Mouse (Mus musculus): ENCODE measurements around the gene Stmn1. TPM values are rescaled to one million over a fixed set of nuclear protein-coding genes. Genes with fewer than 3 reads are reported as not detected.

Gene Stmn1
- polyA plus RNA-seq, 1 experiment from 2014 or later: 7,875 TPM

GRCm38 (mm10) chr4:134478031-134478430 is 9.9 kb downstream of the Stmn1 start:
- WGBS: 4% methylated on average over 9 of the region's 9 CpGs

GRCm38 (mm10) chr4:134479839-134480238 is 11.7 kb downstream of the Stmn1 start:
- no peak overlapping the region for H3K4me3 ChIP-seq
- peaks cover 23% of the 10 kb centered on the region for H3K4me1 ChIP-seq
- H3K9me3 ChIP-seq: no peaks in the 10 kb centered on the region
- no peak overlapping the region for H3K4me2 ChIP-seq (replicated peaks)
- H3K27ac ChIP-seq (replicated peaks): no peak overlapping the region
- peaks cover 20% of the 10 kb centered on the region for H3K36me3 ChIP-seq
- no peaks in the 10 kb centered on the region for H3K27me3 ChIP-seq
- WGBS: 83% methylated on average over 4 of the region's 4 CpGs
- no peak for ATAC-seq (replicated peaks)
- H3K9ac ChIP-seq (replicated peaks): no peak overlapping the region

More at GRCm38 (mm10) chr4:134478031-134478430, 9.9 kb downstream of the Stmn1 start:
- H3K4me2 ChIP-seq (replicated peaks): no peak overlapping the region
- H3K27ac ChIP-seq (replicated peaks): peak overlapping the region; percentile 73
- H3K4me1 ChIP-seq: peaks cover 34% of the 10 kb centered on the region
- H3K9me3 ChIP-seq: no peaks in the 10 kb centered on the region
- no peak overlapping the region for H3K4me3 ChIP-seq
- H3K9ac ChIP-seq (replicated peaks): no peak overlapping the region
- peaks cover 33% of the 10 kb centered on the region for H3K36me3 ChIP-seq
- H3K27me3 ChIP-seq: no peaks in the 10 kb centered on the region
- peak; percentile 67 for ATAC-seq (replicated peaks)

DNA sequence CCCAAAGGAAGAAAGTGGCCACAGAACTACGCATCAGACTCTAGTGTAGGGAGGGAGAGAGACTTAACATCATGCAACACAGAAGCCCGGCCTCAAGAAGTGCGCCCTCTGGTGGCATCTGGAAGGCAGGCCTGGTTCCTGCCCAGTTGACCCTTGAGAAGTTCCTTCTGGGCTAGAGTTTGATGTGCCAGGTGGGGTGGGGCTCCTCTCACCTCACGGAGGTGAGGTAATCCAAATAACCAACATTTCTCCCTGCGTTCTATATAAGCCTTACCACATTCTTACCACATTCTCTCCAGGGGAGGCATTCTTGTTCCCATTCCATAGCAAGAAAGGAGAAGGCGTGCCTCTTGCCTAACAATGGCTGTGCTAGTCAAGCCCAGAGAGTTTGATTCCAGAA is 12.7 kb downstream of the Stmn1 start:
- Histone ChIP-seq H3K9me3 (no peaks in the 10 kb centered on the region), H3K4me2 (replicated peaks) (no peak overlapping the region), H3K36me3 (peaks cover 10% of the 10 kb centered on the region), H3K27ac (replicated peaks) (no peak overlapping the region), H3K4me1 (peaks cover 13% of the 10 kb centered on the region), H3K9ac (replicated peaks) (no peak overlapping the region), H3K4me3 (no peak overlapping the region), H3K27me3 (no peaks in the 10 kb centered on the region)
- WGBS: 22% methylated on average over 6 of the region's 6 CpGs
- ATAC-seq (replicated peaks): no peak

DNA sequence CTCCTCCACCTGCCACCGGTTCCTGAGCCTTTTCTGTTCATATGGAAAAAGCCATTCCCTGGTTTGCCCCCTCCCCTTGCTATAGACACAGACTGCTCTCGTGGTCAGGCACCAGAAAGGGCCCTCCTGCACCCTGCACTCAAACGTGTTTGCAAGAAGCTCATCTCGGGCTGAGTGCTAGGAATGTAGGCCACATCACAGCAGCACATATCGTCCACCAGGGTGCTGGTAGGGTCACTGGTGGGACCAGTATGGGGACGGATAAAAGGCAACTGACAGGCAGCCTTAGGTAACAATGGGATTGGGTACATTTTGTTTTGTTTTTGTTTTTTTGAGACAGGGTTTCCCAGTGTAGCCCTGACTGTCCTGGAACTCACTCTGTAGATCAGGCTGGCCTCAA is 13.2 kb downstream of the Stmn1 start:
- H3K9ac ChIP-seq (replicated peaks): no peak overlapping the region
- H3K4me2 ChIP-seq (replicated peaks): no peak overlapping the region
- H3K4me1 ChIP-seq: peaks cover 12% of the 10 kb centered on the region
- H3K9me3 ChIP-seq: no peaks in the 10 kb centered on the region
- H3K36me3 ChIP-seq: peaks cover 5% of the 10 kb centered on the region
- ATAC-seq (replicated peaks): no peak
- H3K4me3 ChIP-seq: no peak overlapping the region
- 62% methylated on average over 6 of the region's 6 CpGs for WGBS
- no peaks in the 10 kb centered on the region for H3K27me3 ChIP-seq
- H3K27ac ChIP-seq (replicated peaks): no peak overlapping the region

- H3K9me3 ChIP-seq: no peaks in the 10 kb centered on the region
- H3K4me2 ChIP-seq (replicated peaks): no peak overlapping the region
- no peaks in the 10 kb centered on the region for H3K27me3 ChIP-seq
- H3K27ac ChIP-seq (replicated peaks): no peak overlapping the region
- no peak overlapping the region for H3K4me3 ChIP-seq
- no peak for ATAC-seq (replicated peaks)
- peaks cover 12% of the 10 kb centered on the region for H3K4me1 ChIP-seq
- no peaks in the 10 kb centered on the region for H3K36me3 ChIP-seq
- no peak overlapping the region for H3K9ac ChIP-seq (replicated peaks)
- 79% methylated on average over 8 of the region's 8 CpGs for WGBS
Observed at GRCm38 (mm10) chr4:134482442-134482841, 14.3 kb downstream of the Stmn1 start.

DNA sequence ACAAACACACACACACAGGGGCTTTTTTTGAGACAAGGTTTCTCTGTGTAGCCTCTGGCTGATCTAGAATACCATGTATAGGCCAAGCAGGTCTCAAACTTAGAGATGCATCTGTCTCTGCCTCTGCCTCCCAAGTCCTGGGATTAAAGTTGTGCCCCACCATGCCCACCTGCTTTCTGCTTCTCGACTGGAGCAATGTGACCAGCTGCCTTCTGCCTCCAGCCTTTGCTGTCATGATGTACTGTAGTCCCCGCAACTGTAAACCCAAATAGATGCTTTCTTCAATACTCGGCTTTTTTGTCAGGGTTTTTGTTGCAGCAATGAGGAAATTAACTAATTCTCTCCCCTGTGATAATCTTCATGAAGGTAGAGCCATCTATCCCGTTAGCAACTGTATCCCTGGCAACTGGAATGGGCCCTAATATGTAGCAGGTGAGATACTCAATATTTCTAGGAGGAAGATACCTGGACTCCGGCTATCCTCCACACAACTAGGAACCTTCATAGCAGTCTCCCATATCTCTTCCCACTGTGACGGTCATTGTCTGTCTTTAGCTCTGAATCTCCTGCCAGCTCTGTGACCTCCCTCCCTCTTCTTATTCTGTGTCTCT is 15.1 kb downstream of the Stmn1 start:
- H3K9me3 ChIP-seq: no peaks in the 10 kb centered on the region
- no peaks in the 10 kb centered on the region for H3K27me3 ChIP-seq
- no peak overlapping the region for H3K9ac ChIP-seq (replicated peaks)
- peaks cover 6% of the 10 kb centered on the region for H3K4me1 ChIP-seq
- H3K36me3 ChIP-seq: no peaks in the 10 kb centered on the region
- H3K4me3 ChIP-seq: no peak overlapping the region
- 65% methylated on average over 6 of the region's 6 CpGs for WGBS
- no peak overlapping the region for H3K4me2 ChIP-seq (replicated peaks)
- no peak for ATAC-seq (replicated peaks)
- no peak overlapping the region; the same call in 1 of the 2 replicates for H3K27ac ChIP-seq (replicated peaks)

GRCm38 (mm10) chr4:134483696-134484095 is 15.6 kb downstream of the Stmn1 start:
- H3K27ac ChIP-seq (replicated peaks): no peak overlapping the region; the same call in 1 of the 2 replicates
- H3K4me1 ChIP-seq: peaks cover 2% of the 10 kb centered on the region; the same call in 1 of the 2 replicates
- 50% methylated on average over 6 of the region's 6 CpGs for WGBS
- no peaks in the 10 kb centered on the region for H3K9me3 ChIP-seq
- H3K36me3 ChIP-seq: no peaks in the 10 kb centered on the region
- H3K27me3 ChIP-seq: no peaks in the 10 kb centered on the region
- no peak overlapping the region for H3K4me2 ChIP-seq (replicated peaks)
- no peak for ATAC-seq (replicated peaks)
- H3K4me3 ChIP-seq: no peak overlapping the region
- no peak overlapping the region for H3K9ac ChIP-seq (replicated peaks)

DNA sequence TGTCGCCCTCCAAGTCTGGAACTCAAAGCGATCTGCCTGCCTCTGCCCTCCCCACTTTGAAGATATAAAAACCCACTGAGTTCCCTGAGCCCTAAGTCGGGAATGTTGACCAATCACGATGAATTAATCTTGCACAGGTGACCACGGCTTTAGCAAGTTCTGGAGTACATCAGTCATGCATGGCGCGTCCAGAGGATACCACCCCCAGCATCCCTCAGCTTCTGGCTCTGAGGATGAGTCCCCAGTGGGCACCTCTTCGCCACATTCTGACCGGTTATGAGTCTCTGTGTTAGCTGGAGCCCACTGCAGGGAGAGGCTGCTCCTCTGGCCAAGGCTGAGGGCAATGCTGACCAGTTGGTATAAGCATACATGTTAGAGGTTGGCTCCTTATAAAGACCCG is 16.1 kb downstream of the Stmn1 start:
- Histone ChIP-seq H3K36me3 (no peaks in the 10 kb centered on the region), H3K27ac (replicated peaks) (no peak overlapping the region), H3K9ac (replicated peaks) (no peak overlapping the region), H3K9me3 (no peaks in the 10 kb centered on the region), H3K4me1 (peaks cover 2% of the 10 kb centered on the region; the same call in 1 of the 2 replicates), H3K4me3 (no peak overlapping the region), H3K27me3 (no peaks in the 10 kb centered on the region), H3K4me2 (replicated peaks) (no peak overlapping the region)
- no peak for ATAC-seq (replicated peaks)
- 87% methylated on average over 10 of the region's 10 CpGs for WGBS

DNA sequence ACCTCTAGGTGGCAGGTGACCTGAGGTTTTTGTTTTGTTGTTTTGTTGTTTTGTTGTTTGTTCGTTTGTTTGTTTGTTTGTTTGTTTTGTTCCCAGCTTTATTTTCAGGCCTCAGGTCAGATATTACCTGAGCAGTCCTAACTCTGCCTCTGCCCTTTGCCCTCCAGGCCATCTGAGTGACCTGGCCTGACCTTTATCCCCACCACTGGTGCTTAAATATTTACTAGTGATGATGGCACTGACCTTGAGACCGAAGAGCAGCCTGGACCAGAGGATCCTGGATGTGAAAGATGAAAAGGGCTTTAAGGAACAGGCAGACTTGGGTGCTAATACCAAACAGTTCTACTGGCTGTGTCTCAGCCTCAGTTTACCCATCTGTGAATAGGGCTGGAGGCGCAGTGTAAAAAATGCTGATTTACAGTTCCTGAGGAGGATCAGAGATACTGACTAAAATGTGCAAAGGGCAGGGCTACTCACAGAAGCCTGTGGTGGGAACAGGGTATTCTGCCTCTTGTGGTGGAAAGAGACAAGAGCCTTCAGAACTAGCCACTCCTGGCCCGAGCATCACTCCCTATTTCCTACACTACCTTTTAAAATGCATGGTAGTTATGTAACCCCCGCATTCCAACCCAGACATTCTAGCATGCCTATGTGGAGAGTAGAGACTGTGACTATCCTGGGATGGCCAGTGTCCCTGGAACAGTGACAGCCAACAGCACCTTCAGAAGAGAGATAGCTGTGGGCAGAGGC is 17.2 kb downstream of the Stmn1 start:
- H3K27ac ChIP-seq (replicated peaks): no peak overlapping the region
- peaks cover 2% of the 10 kb centered on the region; the same call in 1 of the 2 replicates for H3K4me1 ChIP-seq
- no peak overlapping the region for H3K9ac ChIP-seq (replicated peaks)
- no peak overlapping the region for H3K4me2 ChIP-seq (replicated peaks)
- no peaks in the 10 kb centered on the region for H3K36me3 ChIP-seq
- no peaks in the 10 kb centered on the region for H3K9me3 ChIP-seq
- ATAC-seq (replicated peaks): no peak
- 91% methylated on average over 5 of the region's 5 CpGs for WGBS
- H3K4me3 ChIP-seq: no peak overlapping the region
- H3K27me3 ChIP-seq: no peaks in the 10 kb centered on the region

DNA sequence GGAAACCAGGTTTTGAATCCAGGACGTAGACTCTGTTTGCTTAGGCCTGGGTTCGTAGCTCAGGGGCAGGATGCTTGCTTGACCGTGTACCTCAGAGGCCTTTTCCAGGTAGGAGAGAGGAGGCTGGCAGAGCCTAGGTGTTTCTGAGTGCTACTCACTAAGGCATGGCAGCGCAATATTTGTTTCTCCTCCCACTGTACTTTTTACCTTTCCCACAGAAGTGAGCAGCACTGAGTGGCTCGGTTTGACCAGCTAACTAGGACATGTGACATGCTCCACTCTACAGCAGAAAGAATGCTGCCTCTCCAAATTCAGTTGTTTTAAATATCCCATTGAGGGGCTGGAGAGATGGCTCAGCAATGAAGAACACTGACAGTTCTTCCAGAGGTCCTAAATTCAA is 20.1 kb downstream of the Stmn1 start:
- H3K27ac ChIP-seq (replicated peaks): no peak overlapping the region
- no peak for ATAC-seq (replicated peaks)
- no peak overlapping the region for H3K4me3 ChIP-seq
- H3K9me3 ChIP-seq: no peaks in the 10 kb centered on the region
- no peaks in the 10 kb centered on the region for H3K27me3 ChIP-seq
- H3K4me2 ChIP-seq (replicated peaks): no peak overlapping the region
- no peaks in the 10 kb centered on the region for H3K36me3 ChIP-seq
- peaks cover 2% of the 10 kb centered on the region; the same call in 1 of the 2 replicates for H3K4me1 ChIP-seq
- no peak overlapping the region for H3K9ac ChIP-seq (replicated peaks)
- 89% methylated on average over 5 of the region's 5 CpGs for WGBS

DNA sequence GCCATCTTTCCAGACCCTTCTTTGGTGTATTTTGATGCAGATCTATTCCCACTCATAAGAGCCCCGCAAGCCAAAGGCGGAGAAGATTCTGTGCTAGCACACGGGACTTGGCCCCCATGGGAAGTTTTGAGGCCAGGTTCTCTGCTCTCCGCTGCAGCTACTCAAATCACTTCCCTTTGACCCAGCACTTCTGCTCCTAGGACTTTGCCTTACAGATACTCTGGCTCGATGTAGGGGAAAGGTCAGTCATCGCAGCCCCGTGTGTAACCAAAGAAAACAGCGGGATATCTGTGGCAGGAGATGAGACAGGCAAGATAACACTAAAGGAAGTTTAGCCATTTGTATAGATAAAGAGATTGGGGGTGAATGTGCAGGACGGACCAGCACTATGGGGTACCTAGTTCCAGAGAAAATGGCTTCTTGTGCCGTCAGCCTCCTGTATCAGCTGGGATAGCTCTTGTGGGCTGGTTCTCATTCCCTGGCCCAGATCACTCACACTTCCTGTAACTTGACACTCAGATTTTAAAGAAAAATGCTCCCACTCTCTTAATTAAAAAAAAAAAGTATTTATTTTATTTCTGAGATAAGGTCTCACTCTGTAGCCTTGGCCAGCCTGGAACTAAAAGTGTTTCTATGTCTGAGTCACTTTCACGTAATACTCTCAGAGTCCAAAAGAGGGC is 22.0 kb downstream of the Stmn1 start:
- H3K36me3 ChIP-seq: no peaks in the 10 kb centered on the region
- H3K27ac ChIP-seq (replicated peaks): no peak overlapping the region
- no peak overlapping the region for H3K9ac ChIP-seq (replicated peaks)
- no peak for ATAC-seq (replicated peaks)
- H3K27me3 ChIP-seq: no peaks in the 10 kb centered on the region
- no peaks in the 10 kb centered on the region for H3K4me1 ChIP-seq
- H3K9me3 ChIP-seq: no peaks in the 10 kb centered on the region
- H3K4me3 ChIP-seq: no peak overlapping the region
- H3K4me2 ChIP-seq (replicated peaks): no peak overlapping the region
- WGBS: 91% methylated on average over 11 of the region's 11 CpGs

- no peak overlapping the region for H3K27ac ChIP-seq (replicated peaks)
- no peak overlapping the region for H3K9ac ChIP-seq (replicated peaks)
- no peak for ATAC-seq (replicated peaks)
- H3K27me3 ChIP-seq: no peaks in the 10 kb centered on the region
- no peaks in the 10 kb centered on the region for H3K9me3 ChIP-seq
- 68% methylated on average over 6 of the region's 6 CpGs for WGBS
- no peak overlapping the region for H3K4me2 ChIP-seq (replicated peaks)
- H3K36me3 ChIP-seq: no peaks in the 10 kb centered on the region
- no peak overlapping the region for H3K4me3 ChIP-seq
- peaks cover 4% of the 10 kb centered on the region; the same call in 1 of the 2 replicates for H3K4me1 ChIP-seq
Observed at GRCm38 (mm10) chr4:134491716-134492115, 23.6 kb downstream of the Stmn1 start.
